Mouse (Mus musculus): ENCODE data around the gene Etv3. TPM values are rescaled to one million over a fixed set of nuclear protein-coding genes. Genes with fewer than 3 reads are reported as not detected.

Etv3 gene
- polyA plus RNA-seq, 1 experiment: 15.7 TPM

GRCm38 (mm10) chr3:87515567-87516081 is 9.6 kb upstream of the Etv3 start:
- DNase-seq (ENCODE audit: extremely low spot score in 1 of 2, low spot score in 1 of 2): no peak

- DNase-seq (ENCODE audit: extremely low spot score in 1 of 2, low spot score in 1 of 2): no peak
These were observed 6.8 kb upstream of the Etv3 start for GRCm38 (mm10) chr3:87518425-87518824.

- DNase-seq (ENCODE audit: extremely low spot score in 1 of 2, low spot score in 1 of 2): no peak
These were observed 4.1 kb upstream of the Etv3 start for GRCm38 (mm10) chr3:87521126-87521525.

GRCm38 (mm10) chr3:87521833-87522232 is 3.4 kb upstream of the Etv3 start:
- no peak for DNase-seq (ENCODE audit: extremely low spot score in 1 of 2, low spot score in 1 of 2)

- DNase-seq (ENCODE audit: extremely low spot score in 1 of 2, low spot score in 1 of 2): no peak
These were observed 1.5 kb upstream of the Etv3 start for GRCm38 (mm10) chr3:87523701-87524100.

GRCm38 (mm10) chr3:87525837-87526570 is 797 bp downstream of the Etv3 start:
- DNase-seq (ENCODE audit: extremely low spot score in 1 of 2, low spot score in 1 of 2): no peak

- no peak for DNase-seq (ENCODE audit: extremely low spot score in 1 of 2, low spot score in 1 of 2)
These were observed 1.9 kb downstream of the Etv3 start for GRCm38 (mm10) chr3:87527139-87527538.

GRCm38 (mm10) chr3:87528021-87528420 is 2.8 kb downstream of the Etv3 start:
- DNase-seq (ENCODE audit: extremely low spot score in 1 of 2, low spot score in 1 of 2): no peak

- DNase-seq (ENCODE audit: extremely low spot score in 1 of 2, low spot score in 1 of 2): no peak
These were observed 3.6 kb downstream of the Etv3 start for GRCm38 (mm10) chr3:87528841-87529240.

- DNase-seq (ENCODE audit: extremely low spot score in 1 of 2, low spot score in 1 of 2): no peak
These were observed 4.4 kb downstream of the Etv3 start for GRCm38 (mm10) chr3:87529568-87529967.

GRCm38 (mm10) chr3:87530234-87530633 is 5.0 kb downstream of the Etv3 start:
- no peak for DNase-seq (ENCODE audit: extremely low spot score in 1 of 2, low spot score in 1 of 2)

GRCm38 (mm10) chr3:87533667-87534378 is 8.6 kb downstream of the Etv3 start:
- DNase-seq (ENCODE audit: extremely low spot score in 1 of 2, low spot score in 1 of 2): no peak

- DNase-seq (ENCODE audit: extremely low spot score in 1 of 2, low spot score in 1 of 2): no peak
These were observed 12.8 kb downstream of the Etv3 start for GRCm38 (mm10) chr3:87538034-87538433.

- DNase-seq (ENCODE audit: extremely low spot score in 1 of 2, low spot score in 1 of 2): no peak
These were observed 14.9 kb downstream of the Etv3 start for GRCm38 (mm10) chr3:87540028-87540675.

GRCm38 (mm10) chr3:87540714-87541113 is 15.5 kb downstream of the Etv3 start:
- DNase-seq (ENCODE audit: extremely low spot score in 1 of 2, low spot score in 1 of 2): no peak

- no peak for DNase-seq (ENCODE audit: extremely low spot score in 1 of 2, low spot score in 1 of 2)
These were observed 17.4 kb downstream of the Etv3 start for GRCm38 (mm10) chr3:87542481-87543215.

GRCm38 (mm10) chr3:87545554-87545953 is 20.3 kb downstream of the Etv3 start:
- DNase-seq (ENCODE audit: extremely low spot score in 1 of 2, low spot score in 1 of 2): no peak

GRCm38 (mm10) chr3:87546291-87546721 is 21.1 kb downstream of the Etv3 start:
- DNase-seq (ENCODE audit: extremely low spot score in 1 of 2, low spot score in 1 of 2): peak; percentile 77 to 82

- no peak for DNase-seq (ENCODE audit: extremely low spot score in 1 of 2, low spot score in 1 of 2)
These were observed 24.7 kb downstream of the Etv3 start for GRCm38 (mm10) chr3:87549908-87550307.

- no peak for DNase-seq (ENCODE audit: extremely low spot score in 1 of 2, low spot score in 1 of 2)
These were observed 27.1 kb downstream of the Etv3 start for GRCm38 (mm10) chr3:87552327-87552726.

All from frontal cortex, adult 2 months (tissue).